Mouse (Mus musculus): Measurements from ENCODE around the gene Npnt. TPM values are rescaled to one million over a fixed set of nuclear protein-coding genes. Genes with fewer than 3 reads are reported as not detected.

Npnt gene
- polyA plus RNA-seq, 1 experiment from 2014 or later, result 25.9 TPM

GRCm38 (mm10) chr3:132850431-132850830 lies 99.7 kb downstream of the Npnt start:
- no peak overlapping the region for H3K9ac ChIP-seq
- H3K9me3 ChIP-seq, result no peaks in the 10 kb centered on the region
- no peaks in the 10 kb centered on the region for H3K27me3 ChIP-seq
- no peak for ATAC-seq (ENCODE audit: insufficient number of reproducible peaks, insufficient read depth, low FRiP score, low TSS enrichment)
- H3K27ac ChIP-seq, result no peak overlapping the region
- H3K4me1 ChIP-seq, result no peaks in the 10 kb centered on the region
- H3K36me3 ChIP-seq, result no peaks in the 10 kb centered on the region
- no peak overlapping the region for H3K4me3 ChIP-seq
- WGBS, result 93% methylated on average over 2 of the region's 2 CpGs
- no peak overlapping the region for H3K4me2 ChIP-seq (replicated peaks)

DNA sequence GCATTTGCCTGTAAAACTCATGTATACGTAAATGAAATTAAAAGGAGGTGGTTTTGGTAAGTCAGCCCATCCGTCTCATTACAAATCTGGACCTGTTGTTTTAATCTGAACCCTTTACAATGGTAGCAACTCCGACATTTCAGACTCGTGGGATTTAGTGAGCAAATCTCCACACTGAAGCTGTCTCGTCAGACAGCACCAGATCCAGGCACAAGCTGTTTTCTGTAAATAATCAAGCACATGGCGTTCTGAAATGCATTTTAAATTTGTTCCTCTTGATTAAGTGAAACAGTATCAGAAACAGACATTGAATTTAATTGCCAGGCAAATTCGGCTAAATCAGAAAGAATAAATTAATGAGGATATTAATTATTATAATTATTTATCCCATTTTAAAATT lies 100.4 kb downstream of the Npnt start:
- H3K36me3 ChIP-seq, result no peaks in the 10 kb centered on the region
- no peak overlapping the region for H3K27ac ChIP-seq
- no peak overlapping the region for H3K9ac ChIP-seq
- no peak overlapping the region for H3K4me3 ChIP-seq
- ATAC-seq (ENCODE audit: insufficient number of reproducible peaks, insufficient read depth, low FRiP score, low TSS enrichment), result no peak
- WGBS, result 65% methylated on average over 7 of the region's 7 CpGs
- no peak overlapping the region for H3K4me2 ChIP-seq (replicated peaks)
- H3K4me1 ChIP-seq, result no peaks in the 10 kb centered on the region
- no peaks in the 10 kb centered on the region for H3K27me3 ChIP-seq
- no peaks in the 10 kb centered on the region for H3K9me3 ChIP-seq

- H3K9ac ChIP-seq, result no peak overlapping the region
- 95% methylated on average over 6 of the region's 6 CpGs for WGBS
- no peak overlapping the region for H3K4me3 ChIP-seq
- peaks cover 14% of the 10 kb centered on the region for H3K36me3 ChIP-seq
- H3K9me3 ChIP-seq, result no peaks in the 10 kb centered on the region
- H3K27me3 ChIP-seq, result no peaks in the 10 kb centered on the region
- ATAC-seq (ENCODE audit: insufficient number of reproducible peaks, insufficient read depth, low FRiP score, low TSS enrichment), result no peak
- H3K27ac ChIP-seq, result no peak overlapping the region
- no peak overlapping the region for H3K4me2 ChIP-seq (replicated peaks)
- H3K4me1 ChIP-seq, result no peaks in the 10 kb centered on the region
Observed at GRCm38 (mm10) chr3:132842676-132843075, 107.4 kb downstream of the Npnt start.

- no peak for ATAC-seq (ENCODE audit: insufficient number of reproducible peaks, insufficient read depth, low FRiP score, low TSS enrichment)
- H3K4me2 ChIP-seq (replicated peaks), result no peak overlapping the region
- no peaks in the 10 kb centered on the region for H3K27me3 ChIP-seq
- H3K9ac ChIP-seq, result no peak overlapping the region
- no peak overlapping the region for H3K4me3 ChIP-seq
- H3K36me3 ChIP-seq, result peaks cover 14% of the 10 kb centered on the region
- 90% methylated on average over 8 of the region's 8 CpGs for WGBS
- H3K4me1 ChIP-seq, result no peaks in the 10 kb centered on the region
- H3K27ac ChIP-seq, result no peak overlapping the region
- no peaks in the 10 kb centered on the region for H3K9me3 ChIP-seq
Observed at GRCm38 (mm10) chr3:132839516-132839915, 110.6 kb downstream of the Npnt start.

DNA sequence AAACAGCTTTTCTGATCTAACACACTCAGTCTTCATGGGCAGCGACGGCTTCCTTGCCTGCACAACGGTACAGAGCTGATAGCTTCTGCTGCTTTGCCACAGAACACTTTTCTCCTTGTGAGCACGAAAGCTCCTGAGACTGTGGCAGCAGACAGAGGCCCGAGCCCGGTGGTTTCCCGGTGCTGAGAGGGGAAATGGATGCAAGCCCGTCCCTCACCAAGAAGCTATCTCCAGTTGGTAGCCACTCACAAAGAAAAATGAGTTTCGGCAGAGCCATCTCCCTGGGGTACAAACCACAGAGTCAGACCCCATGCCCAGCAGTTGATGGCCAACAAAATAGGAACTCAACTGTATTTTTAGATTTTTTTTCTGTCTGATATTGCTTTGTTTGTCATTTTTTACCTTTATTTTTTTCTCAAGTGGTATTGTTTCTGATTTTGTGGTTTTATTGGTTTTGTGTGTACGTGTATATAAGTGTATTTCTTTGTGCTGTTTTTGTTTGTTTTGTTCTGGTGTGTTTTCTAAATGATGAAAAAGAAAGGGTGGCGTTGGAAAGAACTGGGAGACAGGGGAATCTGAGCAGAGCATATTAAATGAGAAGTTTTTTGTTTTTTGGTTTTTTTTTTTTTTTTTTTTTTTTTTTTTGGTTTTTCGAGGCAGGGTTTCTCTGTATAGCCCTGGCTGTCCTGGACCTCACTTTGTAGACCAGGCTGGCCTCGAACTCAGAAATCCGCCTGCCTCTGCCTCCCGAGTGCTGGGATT lies 111.3 kb downstream of the Npnt start:
- Histone ChIP-seq H3K4me3 (no peak overlapping the region), H3K4me2 (replicated peaks) (no peak overlapping the region), H3K4me1 (no peaks in the 10 kb centered on the region), H3K36me3 (peaks cover 14% of the 10 kb centered on the region), H3K9me3 (no peaks in the 10 kb centered on the region), H3K27ac (no peak overlapping the region), H3K27me3 (no peaks in the 10 kb centered on the region), H3K9ac (no peak overlapping the region)
- ATAC-seq (ENCODE audit: insufficient number of reproducible peaks, insufficient read depth, low FRiP score, low TSS enrichment), result no peak
- 90% methylated on average over 14 of the region's 15 CpGs for WGBS

GRCm38 (mm10) chr3:132837134-132837533 lies 113.0 kb downstream of the Npnt start:
- peaks cover 14% of the 10 kb centered on the region for H3K36me3 ChIP-seq
- no peak overlapping the region for H3K4me2 ChIP-seq (replicated peaks)
- no peak overlapping the region for H3K4me3 ChIP-seq
- no peak overlapping the region for H3K9ac ChIP-seq
- H3K9me3 ChIP-seq, result no peaks in the 10 kb centered on the region
- no peak overlapping the region for H3K27ac ChIP-seq
- no peak for ATAC-seq (ENCODE audit: insufficient number of reproducible peaks, insufficient read depth, low FRiP score, low TSS enrichment)
- 88% methylated on average over 4 of the region's 4 CpGs for WGBS
- no peaks in the 10 kb centered on the region for H3K27me3 ChIP-seq
- H3K4me1 ChIP-seq, result no peaks in the 10 kb centered on the region

- Histone ChIP-seq H3K9me3 (no peaks in the 10 kb centered on the region), H3K4me1 (no peaks in the 10 kb centered on the region), H3K4me3 (no peak overlapping the region), H3K9ac (no peak overlapping the region), H3K27me3 (no peaks in the 10 kb centered on the region), H3K36me3 (peaks cover 15% of the 10 kb centered on the region), H3K27ac (no peak overlapping the region), H3K4me2 (replicated peaks) (no peak overlapping the region)
- WGBS, result 82% methylated on average over 6 of the region's 6 CpGs
- ATAC-seq (ENCODE audit: insufficient number of reproducible peaks, insufficient read depth, low FRiP score, low TSS enrichment), result no peak
Observed at GRCm38 (mm10) chr3:132835118-132835794, 114.8 kb downstream of the Npnt start.

Other genes with a start within 250 kb of the Npnt start
- 24.4 and 25.2 TPM in 2 replicates for gene Ints12, start 141.5 kb upstream of the Npnt start, polyA plus RNA-seq (2016; fragmentation: Nextera tagmentation; extraction: Ambion mirVana)
- gene Gstcd, start 141.7 kb upstream of the Npnt start, polyA plus RNA-seq (2016; fragmentation: Nextera tagmentation; extraction: Ambion mirVana), result 8.5 and 9.1 TPM in 2 replicates